Mouse (Mus musculus) intestine, postnatal 0 days (tissue): ENCODE data around the gene Sos2. TPM values are rescaled to one million over a fixed set of nuclear protein-coding genes. Genes with fewer than 3 reads are reported as not detected.

ENCODE experiments used
- ATAC-seq: fragments of 200-750 bp; cut with Nextera tagmentation; 2 replicates; pipeline ENCODE4 v1.8.0; 2017; ENCODE audit warnings: mild to moderate bottlenecking, moderate TSS enrichment, moderate library complexity
- H3K27ac ChIP-seq: fragments of 300-500 bp; sonication (generic); 2 replicates; pipeline ENCODE4 v1.5.1; 2014; ENCODE audit warnings: mild to moderate bottlenecking, low read depth, low read length, moderate library complexity
- H3K27me3 ChIP-seq: fragments of 300-500 bp; sonication (generic); replicated peaks from 2 replicates; pipeline ENCODE4 v1.6.1; 2014; ENCODE audit warnings: low read length, mixed read lengths; ENCODE audit not compliant: control insufficient read depth, insufficient read depth
- H3K36me3 ChIP-seq: fragments of 300-500 bp; sonication (generic); 2 replicates; pipeline ENCODE4 v1.6.1; 2014; ENCODE audit warnings: mild to moderate bottlenecking, moderate library complexity; ENCODE audit not compliant: control insufficient read depth, insufficient read depth
- H3K4me1 ChIP-seq: fragments of 300-500 bp; sonication (generic); replicated peaks from 2 replicates; pipeline ENCODE4 v1.6.1; 2014; ENCODE audit warnings: antibody characterized with exemption, low read length, mixed read lengths; ENCODE audit not compliant: control insufficient read depth, insufficient read depth
- H3K4me2 ChIP-seq: fragments of 300-500 bp; sonication (generic); replicated peaks from 2 replicates; pipeline ENCODE4 v1.6.1; 2014; ENCODE audit warnings: low read depth, mild to moderate bottlenecking, moderate library complexity
- H3K4me3 ChIP-seq: fragments of 300-500 bp; sonication (generic); 2 replicates; pipeline ENCODE4 v1.5.1; 2014; ENCODE audit warnings: low read depth, low read length
- H3K9ac ChIP-seq: fragments of 300-500 bp; sonication (generic); 2 replicates; pipeline ENCODE4 v1.6.1; 2014; ENCODE audit warnings: mild to moderate bottlenecking, low read depth, low read length
- H3K9me3 ChIP-seq: fragments of 300-500 bp; sonication (generic); 2 replicates; pipeline ENCODE4 v1.6.1; 2016; ENCODE audit warnings: mixed run types; ENCODE audit not compliant: control insufficient read depth
- CTCF ChIP-seq: sonication (generic); IDR thresholded peaks from 2 replicates; pipeline ENCODE4 v1.5.1; 2016; ENCODE audit warnings: low read depth, mild to moderate bottlenecking, control low read depth, antibody characterized with exemption, moderate library complexity
- WGBS: fragments of 180-500 bp; shearing (Covaris S2); extraction: QIAGEN DNeasy Blood & Tissue Kit; methylation state at CpG from one replicate; pipeline ENCODE4 v1.1.7; 2014; 5-methylcytosine and 5-hydroxymethylcytosine counted together
- polyA plus RNA-seq: library from polyadenylated mRNA; unstranded; fragments of >200 nt; fragmentation: Nextera tagmentation; extraction: Ambion mirVana; gene quantifications from 2 replicates; pipeline ENCODE4 v1.2.1, GENCODE M21; 2015

The Sos2 gene
- polyA plus RNA-seq, 1 experiment from 2014 or later = 9.4 TPM

- H3K27me3 ChIP-seq = no peaks in the 10 kb centered on the region
- WGBS = 87% methylated on average over 3 of the region's 3 CpGs
- peaks cover 4% of the 10 kb centered on the region for H3K4me1 ChIP-seq
- no peaks in the 10 kb centered on the region for H3K9me3 ChIP-seq
- H3K27ac ChIP-seq = no peak overlapping the region
- no peak overlapping the region for H3K9ac ChIP-seq
- TF ChIP-seq CTCF = no peak
- no peak overlapping the region for H3K4me3 ChIP-seq
- no peak for ATAC-seq
- peaks cover 18% of the 10 kb centered on the region for H3K36me3 ChIP-seq
- H3K4me2 ChIP-seq = no peak overlapping the region
Measured at GRCm38 (mm10) chr12:69722857-69723256, 41.2 kb upstream of the Sos2 start.

GRCm38 (mm10) chr12:69713628-69714027, 32.0 kb upstream of the Sos2 start:
- peak; percentile 64 for ATAC-seq
- Histone ChIP-seq H3K4me2 (no peak overlapping the region), H3K4me1 (no peaks in the 10 kb centered on the region), H3K9me3 (no peaks in the 10 kb centered on the region), H3K36me3 (peaks cover 13% of the 10 kb centered on the region; the same call in 1 of the 2 replicates), H3K4me3 (no peak overlapping the region), H3K27ac (no peak overlapping the region), H3K27me3 (no peaks in the 10 kb centered on the region), H3K9ac (no peak overlapping the region)
- TF ChIP-seq CTCF = no peak

DNA sequence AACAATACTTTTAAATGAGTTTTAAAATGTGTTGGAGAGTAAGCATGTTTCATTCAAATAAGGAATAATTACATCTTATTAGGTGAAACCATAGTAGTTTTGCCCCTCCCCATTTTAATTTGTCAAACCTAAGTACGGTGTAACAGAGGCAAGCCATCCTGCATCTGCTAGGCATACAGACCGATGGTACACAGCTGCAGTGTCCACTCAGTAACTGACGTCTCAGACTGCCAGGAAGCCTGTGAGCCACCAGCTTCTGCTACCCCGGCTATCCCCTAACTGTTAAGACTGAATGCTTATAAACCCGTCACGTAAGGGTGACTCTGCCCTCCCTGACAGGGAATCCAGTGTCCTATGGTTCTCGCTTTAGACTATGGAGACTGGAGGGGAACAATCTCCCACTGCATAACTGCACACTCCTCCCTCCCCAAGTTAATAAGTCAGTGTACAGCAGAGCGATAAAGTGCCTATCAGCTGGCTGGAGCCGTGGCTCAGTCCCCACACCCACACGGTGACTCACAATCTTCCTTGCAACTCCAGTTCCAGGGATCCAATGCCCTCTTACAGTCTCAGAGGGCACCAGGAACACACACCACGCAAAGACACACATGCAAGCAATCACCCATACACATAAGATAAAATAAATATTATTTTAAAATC, 23.3 kb upstream of the Sos2 start:
- no peak overlapping the region for H3K27ac ChIP-seq
- ATAC-seq = peak; percentile 96
- no peak for TF ChIP-seq CTCF

DNA sequence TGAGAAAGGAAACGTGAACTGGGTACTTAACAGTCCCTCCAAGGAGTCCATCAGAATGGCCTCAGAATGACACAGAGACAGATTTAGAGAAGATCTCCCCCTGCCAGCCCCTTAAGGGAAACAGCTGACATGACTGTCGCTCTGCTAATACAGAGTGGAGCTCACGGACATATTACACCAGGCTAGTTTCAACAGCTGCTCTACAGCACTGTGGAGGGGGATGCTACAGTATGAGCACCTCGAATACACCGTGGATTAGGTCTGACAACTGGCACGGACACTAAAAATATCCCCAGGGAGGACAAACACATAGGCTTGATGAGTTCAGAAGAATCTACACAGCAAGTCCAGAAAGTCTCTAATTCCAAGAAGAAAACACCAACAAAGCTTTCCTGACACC, 16.7 kb upstream of the Sos2 start:
- no peak overlapping the region for H3K4me2 ChIP-seq
- H3K9ac ChIP-seq = no peak overlapping the region
- H3K36me3 ChIP-seq = peaks cover 13% of the 10 kb centered on the region; the same call in 1 of the 2 replicates
- no peaks in the 10 kb centered on the region for H3K9me3 ChIP-seq
- H3K27me3 ChIP-seq = no peaks in the 10 kb centered on the region
- H3K4me3 ChIP-seq = no peak overlapping the region
- no peak for TF ChIP-seq CTCF
- no peak overlapping the region for H3K27ac ChIP-seq
- no peaks in the 10 kb centered on the region for H3K4me1 ChIP-seq
- WGBS = 88% methylated on average over 6 of the region's 6 CpGs
- ATAC-seq = no peak

More for the DNA sequence above, 23.3 kb upstream of the Sos2 start:
- 48% methylated on average over 11 of the region's 11 CpGs for WGBS
- Histone ChIP-seq H3K36me3 (peaks cover 13% of the 10 kb centered on the region; the same call in 1 of the 2 replicates), H3K4me1 (no peaks in the 10 kb centered on the region), H3K9ac (no peak overlapping the region), H3K9me3 (no peaks in the 10 kb centered on the region), H3K27me3 (no peaks in the 10 kb centered on the region), H3K4me3 (no peak overlapping the region), H3K4me2 (peak overlapping the region; percentile 55)

GRCm38 (mm10) chr12:69696746-69697145, 15.1 kb upstream of the Sos2 start:
- Histone ChIP-seq H3K27me3 (no peaks in the 10 kb centered on the region), H3K4me3 (no peak overlapping the region), H3K27ac (no peak overlapping the region), H3K9me3 (no peaks in the 10 kb centered on the region), H3K9ac (no peak overlapping the region), H3K36me3 (peaks cover 7% of the 10 kb centered on the region; the same call in 1 of the 2 replicates), H3K4me2 (no peak overlapping the region), H3K4me1 (no peaks in the 10 kb centered on the region)
- 62% methylated on average over 5 of the region's 5 CpGs for WGBS
- peak; percentile 79 for TF ChIP-seq CTCF
- no peak for ATAC-seq

GRCm38 (mm10) chr12:69693471-69693870, 11.8 kb upstream of the Sos2 start:
- 90% methylated on average over 17 of the region's 17 CpGs for WGBS
- ATAC-seq = no peak
- H3K27me3 ChIP-seq = no peaks in the 10 kb centered on the region
- no peaks in the 10 kb centered on the region for H3K9me3 ChIP-seq
- H3K9ac ChIP-seq = no peak overlapping the region
- no peaks in the 10 kb centered on the region for H3K4me1 ChIP-seq
- H3K4me3 ChIP-seq = no peak overlapping the region
- no peaks in the 10 kb centered on the region; the same call in 1 of the 2 replicates for H3K36me3 ChIP-seq
- H3K27ac ChIP-seq = no peak overlapping the region
- no peak overlapping the region for H3K4me2 ChIP-seq
- no peak for TF ChIP-seq CTCF
